Mouse (Mus musculus): Measurements from ENCODE around the gene Wfdc6a.

- no peak for TF ChIP-seq POLR2A (IDR thresholded peaks at IDR 0.05; ENCODE audit: insufficient read depth, low read length)
- TF ChIP-seq CTCF (IDR thresholded peaks at IDR 0.05; ENCODE audit: low read depth, low read length), result no peak
- TF ChIP-seq EP300 (IDR thresholded peaks at IDR 0.05; ENCODE audit: insufficient read depth, low read depth, low read length), result no peak
Measured at GRCm38 (mm10) chr2:164603482-164603881, 18.2 kb upstream of the Wfdc6a start.
